Comparison of ENCODE assay signal across 11 mouse cellular contexts in the genomic region with DNA sequence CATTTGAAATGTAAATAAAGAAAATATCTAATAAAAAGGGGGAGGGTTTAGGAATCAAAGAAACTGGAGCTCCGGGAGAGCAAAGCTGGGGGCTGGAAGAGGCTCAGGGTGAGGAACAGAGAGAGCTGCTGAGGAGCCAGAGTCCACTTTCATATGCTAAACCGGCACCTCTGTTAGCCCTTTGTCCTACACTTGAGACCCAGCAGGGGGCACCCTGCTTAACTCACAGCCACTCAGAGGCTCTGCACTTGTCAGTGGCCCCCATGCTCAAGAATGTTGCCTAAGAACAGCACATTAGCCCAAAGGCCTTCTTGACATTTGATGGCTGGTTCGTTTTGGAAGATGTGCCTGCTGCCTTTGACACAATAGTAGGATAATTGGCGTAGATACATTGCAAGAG.
DNase-seq lines count a peak whose midpoint lies in the region; ATAC-seq lines count a peak whose summit lies in the region.
"Had no signal": no experiment of that assay in that cellular context is flagged by ENCODE, and none has a peak within 500 bp of the region (broad histone marks: within the 10 kb centered on the region; RNA-seq: fewer than 3 reads in every experiment).

No protein-coding gene starts in this region.

- H3K4me1 ChIP-seq in kidney, embryonic 14.5 days (ENCODE audit: control insufficient read depth, insufficient read depth, low read length): no peaks in the 10 kb centered on the region
- H3K4me1 ChIP-seq: embryonic facial prominence, embryonic 15.5 days; liver, embryonic 13.5 days had no signal

- peak; percentile 16 for DNase-seq in adrenal gland, postnatal 14 days
- no peak for DNase-seq in adrenal gland, postnatal 4 days (ENCODE audit: low spot score in 2 of 2)
- DNase-seq in kidney, adult 9 months: peak; percentile 26
- peak; percentile 19 for DNase-seq in 3T3-L1 (ENCODE audit: low read depth, low spot score)
- peak; percentile 64 for DNase-seq in embryo, embryonic 11 days
- DNase-seq in gastrocnemius, postnatal 36 days: no peak
- DNase-seq: heart, adult 11 months; liver, embryonic 13.5 days had no signal

- H3K9ac ChIP-seq in kidney, embryonic 14.5 days (ENCODE audit: low read depth, low read length): no peak overlapping the region
- H3K9ac ChIP-seq: embryonic facial prominence, embryonic 15.5 days; liver, embryonic 13.5 days had no signal

- no peak overlapping the region for H3K27ac ChIP-seq in kidney, embryonic 14.5 days (ENCODE audit: low read depth, low read length)
- H3K27ac ChIP-seq: embryonic facial prominence, embryonic 15.5 days; liver, embryonic 13.5 days had no signal

- WGBS in kidney, embryonic 14.5 days: 43% methylated on average over 4 of the region's 4 CpGs

- no peak for ATAC-seq in kidney, embryonic 14.5 days (ENCODE audit: low FRiP score, low TSS enrichment)
- ATAC-seq in CD4-positive, CD25-positive, alpha-beta regulatory T cell, adult 4 months: no peak

- H3K9me3 ChIP-seq in kidney, embryonic 14.5 days (ENCODE audit: control insufficient read depth, low read length): no peaks in the 10 kb centered on the region
- H3K9me3 ChIP-seq: embryonic facial prominence, embryonic 15.5 days; liver, embryonic 13.5 days had no signal

- no peak overlapping the region for H3K4me2 ChIP-seq in kidney, embryonic 14.5 days (replicated peaks; ENCODE audit: low read depth, low read length)
- H3K4me2 ChIP-seq: embryonic facial prominence, embryonic 15.5 days; liver, embryonic 13.5 days had no signal

- H3K36me3 ChIP-seq in kidney, embryonic 14.5 days (ENCODE audit: control insufficient read depth, insufficient read depth, low read length): no peaks in the 10 kb centered on the region
- H3K36me3 ChIP-seq: embryonic facial prominence, embryonic 15.5 days; liver, embryonic 13.5 days had no signal

- no peaks in the 10 kb centered on the region for H3K27me3 ChIP-seq in kidney, embryonic 14.5 days (ENCODE audit: control insufficient read depth, insufficient read depth, low read length)
- H3K27me3 ChIP-seq: embryonic facial prominence, embryonic 15.5 days; liver, embryonic 13.5 days had no signal

- no peak overlapping the region for H3K4me3 ChIP-seq in kidney, embryonic 14.5 days (ENCODE audit: low read length)
- H3K4me3 ChIP-seq: embryonic facial prominence, embryonic 15.5 days; liver, embryonic 13.5 days had no signal

- intact Hi-C loops in gastrocnemius, postnatal 36 days (cut with DNase I): no loop called here

Comparison
In these comparisons a context has a peak if more than half of its experiments do, and no peak if none do; other contexts are left out.
1. DNase-seq: peak in adrenal gland, postnatal 14 days (single experiment), kidney, adult 9 months (single experiment), 3T3-L1 (single experiment) and embryo, embryonic 11 days (single experiment); none in adrenal gland, postnatal 4 days (0 of 2) and gastrocnemius, postnatal 36 days (0 of 2).